Mouse (Mus musculus) layer of hippocampus, adult 18-20 months (tissue): ENCODE results near the gene Gm38100. TPM values are rescaled to one million over a fixed set of nuclear protein-coding genes. Genes with fewer than 3 reads are reported as not detected.

Experiments
- DNase-seq, 2 experiments: peaks; one replicate each; pipeline ENCODE4 v3.0.0; 2022; ENCODE audit warnings: low spot score in 2 of 2
- total RNA-seq, 2 experiments: library from RNA; stranded (reverse); gene quantifications; 2 replicates each; pipeline ENCODE4 v1.2.3; 2021

The Gm38100 gene
- total RNA-seq, 2 experiments from 2014 or later = not detected

DNA sequence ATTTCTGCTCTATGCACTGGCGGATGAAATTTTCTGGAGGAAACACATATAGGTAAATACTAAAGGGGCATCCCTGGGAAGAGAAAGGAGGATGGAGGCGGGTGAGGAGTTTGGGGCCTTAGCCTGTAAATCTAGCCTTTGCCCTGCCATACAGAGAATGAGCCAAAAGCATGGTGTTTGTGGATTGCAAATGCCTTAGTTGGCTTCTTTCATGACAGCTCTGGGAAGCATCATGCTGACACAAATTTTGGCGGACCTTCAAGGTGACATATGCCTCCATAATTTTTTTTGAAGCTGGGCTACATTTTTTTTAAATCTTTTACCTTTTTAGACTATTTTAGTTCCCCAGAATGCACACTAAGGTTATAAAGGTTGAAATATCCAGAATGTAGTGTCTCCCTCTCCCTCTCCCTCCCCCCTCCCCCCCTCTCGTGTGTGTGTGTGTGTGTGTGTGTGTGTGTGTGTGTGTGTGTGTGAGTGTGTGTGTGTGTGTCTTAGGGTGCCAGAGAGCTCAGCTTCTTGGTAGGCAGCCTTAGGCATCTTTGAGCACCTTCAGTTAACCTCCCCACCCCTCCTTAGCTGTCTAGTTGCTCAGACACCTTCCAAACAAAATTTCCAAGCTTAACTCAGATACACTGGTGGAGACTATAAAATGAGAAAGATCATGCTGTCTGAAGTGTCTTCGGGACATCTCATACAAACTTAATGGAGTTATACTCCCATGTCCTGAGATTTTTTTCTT, 47.0 kb downstream of the Gm38100 start:
- DNase-seq = peak in 1 of 2 experiments; percentile 7

DNA sequence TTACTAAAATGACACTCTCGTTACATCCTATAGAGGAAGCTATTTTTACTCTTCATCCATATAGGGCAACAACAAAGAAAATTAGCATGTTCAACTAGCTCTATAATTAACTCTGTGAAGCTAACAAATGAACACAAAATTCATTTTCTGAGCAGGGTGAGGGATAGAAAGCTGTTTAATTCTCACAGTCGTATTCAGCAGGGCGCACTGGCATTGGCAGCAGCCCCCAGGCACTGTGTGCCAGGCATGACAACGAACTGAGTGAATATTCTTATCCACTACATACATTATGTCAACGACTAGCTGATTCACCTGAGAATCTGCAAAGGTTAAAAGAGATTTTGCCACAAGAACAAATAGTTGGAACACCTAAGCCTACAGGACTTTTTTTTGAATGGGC, 50.6 kb downstream of the Gm38100 start:
- peak in 1 of 2 experiments; percentile 2 for DNase-seq

Other genes starting within 250 kb of the Gm38100 start
- 1 to 10 TPM in 1 of 2 experiments, under 1 TPM in 1; 0.94 to 1.5 TPM for gene Opn3, start 227.6 kb upstream of the Gm38100 start, total RNA-seq
- gene Chml, start 227.4 kb upstream of the Gm38100 start, total RNA-seq = 1 to 10 TPM; 3.5 to 4.7 TPM
- gene Wdr64, start 221.7 kb upstream of the Gm38100 start, total RNA-seq = not detected
- under 1 TPM; 0.46 to 0.59 TPM for gene Exo1, start 39.7 kb upstream of the Gm38100 start, total RNA-seq
- gene Rbm8a2, start 58.8 kb downstream of the Gm38100 start, total RNA-seq = not detected